Mouse (Mus musculus): ENCODE measurements around the gene Derl3. TPM values are rescaled to one million over a fixed set of nuclear protein-coding genes. Genes with fewer than 3 reads are reported as not detected.

Gene Derl3
- polyA plus RNA-seq, 1 experiment from 2014 or later: 1.2 TPM

DNA sequence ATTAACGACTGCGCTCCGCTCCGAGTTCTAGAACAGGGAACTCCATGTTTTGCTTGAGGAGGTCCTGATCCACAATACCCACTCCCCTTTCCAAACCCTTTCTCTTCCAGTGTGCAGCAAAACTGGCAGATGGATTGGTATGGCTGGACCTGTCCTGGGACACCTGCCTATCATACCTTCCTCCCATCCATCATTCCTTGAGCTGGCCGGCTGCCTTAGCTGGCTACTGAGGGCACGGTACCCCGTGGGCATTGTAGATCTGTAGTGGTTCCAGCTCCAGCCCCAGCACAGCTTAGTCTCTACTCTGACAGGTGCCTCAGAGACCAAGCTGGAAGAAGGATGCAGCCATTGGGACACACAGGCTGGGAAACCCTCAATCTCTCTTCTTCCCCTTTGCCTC is 38.1 kb downstream of the Derl3 start:
- Histone ChIP-seq H3K4me3 (replicated peaks; ENCODE audit: low read depth, low read length) (peak overlapping the region; percentile 50), H3K4me1 (ENCODE audit: control insufficient read depth, insufficient read depth, low read length) (peaks cover 34% of the 10 kb centered on the region), H3K9me3 (ENCODE audit: control insufficient read depth, low read length) (no peaks in the 10 kb centered on the region), H3K27me3 (ENCODE audit: control insufficient read depth, insufficient read depth, low read length) (peaks cover 10% of the 10 kb centered on the region), H3K9ac (replicated peaks; ENCODE audit: low read length) (no peak overlapping the region; the same call in 1 of the 2 replicates), H3K27ac (replicated peaks; ENCODE audit: low read depth, low read length) (no peak overlapping the region), H3K36me3 (ENCODE audit: control insufficient read depth, insufficient read depth, low read length) (peaks cover 9% of the 10 kb centered on the region; the same call in 1 of the 2 replicates), H3K4me2 (ENCODE audit: low read length) (peak overlapping the region; percentile 95)
- ATAC-seq (ENCODE audit: low FRiP score, low TSS enrichment) (no peak), DNase-seq (no peak)
- 29% methylated on average over 7 of the region's 7 CpGs for WGBS

DNA sequence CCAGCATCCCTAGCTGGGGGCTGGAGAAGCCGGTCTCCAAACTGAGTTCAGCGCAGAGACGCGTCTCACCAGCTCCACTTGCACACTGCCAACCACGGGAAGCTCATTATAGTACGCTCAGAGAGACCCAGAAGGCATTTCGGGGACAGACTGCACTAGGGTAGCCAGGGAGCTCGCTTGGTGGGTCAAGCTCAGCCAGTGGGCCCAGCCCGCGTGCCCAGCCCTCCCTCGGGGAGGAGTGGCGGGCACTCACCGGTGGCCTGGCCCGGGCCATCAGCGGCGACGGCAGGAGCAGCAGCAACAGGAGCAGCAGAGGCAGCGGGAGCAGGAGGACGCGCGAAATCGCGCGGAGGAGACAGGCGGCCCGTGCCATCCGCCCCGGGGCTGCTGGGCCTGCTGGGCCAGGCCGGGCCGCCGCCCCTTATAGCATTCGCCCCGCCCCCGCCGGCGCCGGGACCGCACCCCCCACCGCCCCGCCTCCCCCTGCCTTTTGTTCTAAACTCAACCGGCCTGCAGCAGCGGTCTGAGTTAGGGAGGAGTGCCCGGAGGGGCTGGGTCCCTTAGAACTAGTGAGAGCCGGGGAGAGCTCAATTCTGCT is 39.0 kb downstream of the Derl3 start:
- Histone ChIP-seq H3K27me3 (ENCODE audit: control insufficient read depth, insufficient read depth, low read length) (peaks cover 14% of the 10 kb centered on the region), H3K4me3 (replicated peaks; ENCODE audit: low read depth, low read length) (peak overlapping the region; percentile 50), H3K9ac (replicated peaks; ENCODE audit: low read length) (peak overlapping the region; percentile 79), H3K9me3 (ENCODE audit: control insufficient read depth, low read length) (no peaks in the 10 kb centered on the region), H3K4me1 (ENCODE audit: control insufficient read depth, insufficient read depth, low read length) (peaks cover 34% of the 10 kb centered on the region), H3K4me2 (ENCODE audit: low read length) (peak overlapping the region; percentile 95), H3K36me3 (ENCODE audit: control insufficient read depth, insufficient read depth, low read length) (0 out of 2 replicates have a peak, but pooled peaks cover 3% of the 10 kb centered on the region), H3K27ac (replicated peaks; ENCODE audit: low read depth, low read length) (0 out of 2 replicates have a peak overlapping the region, but pooled peaks have one; percentile 45)
- DNase-seq (peak; percentile 75), ATAC-seq (ENCODE audit: low FRiP score, low TSS enrichment) (peak; percentile 65; the same call in 1 of the 2 replicates)
- WGBS: 1% methylated on average over 41 of the region's 44 CpGs

DNA sequence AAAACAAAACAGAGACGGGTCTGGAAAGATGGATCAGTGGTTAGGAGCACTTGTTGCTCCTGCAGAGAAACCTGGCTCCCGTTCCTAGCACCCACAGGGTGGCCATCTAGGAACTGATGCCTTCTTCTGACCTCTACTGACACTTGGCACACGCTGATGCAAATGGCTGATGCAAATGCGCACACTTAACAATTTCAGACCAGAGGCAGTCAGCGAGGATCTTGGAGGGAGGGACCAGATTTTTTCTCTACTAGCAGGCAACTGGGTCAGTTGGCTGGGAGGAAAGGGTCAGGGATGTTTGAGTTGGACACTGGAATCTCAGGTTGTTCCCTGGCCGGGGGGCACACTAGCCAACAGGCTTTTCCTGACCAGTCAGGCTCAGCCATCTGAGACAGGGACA is 39.7 kb downstream of the Derl3 start, which contains the start of gene Chchd10:
Gene Chchd10, plus strand, starts transcription at position 240 of the 400 bp plus-strand sequence.
- peak within 1 kb of the TSS; percentile 50 for H3K4me3 ChIP-seq (replicated peaks; ENCODE audit: low read depth, low read length)
- H3K4me2 ChIP-seq (ENCODE audit: low read length): peak within 1 kb of the TSS; percentile 95
- H3K9me3 ChIP-seq (ENCODE audit: control insufficient read depth, low read length): no peaks in the 10 kb centered on the region
- 0 out of 2 replicates have a peak within 1 kb of the TSS, but pooled peaks have one; percentile 45 for H3K27ac ChIP-seq (replicated peaks; ENCODE audit: low read depth, low read length)
- H3K27me3 ChIP-seq (ENCODE audit: control insufficient read depth, insufficient read depth, low read length): peaks cover 14% of the 10 kb centered on the region
- H3K4me1 ChIP-seq (ENCODE audit: control insufficient read depth, insufficient read depth, low read length): peaks cover 34% of the 10 kb centered on the region
- ATAC-seq (ENCODE audit: low FRiP score, low TSS enrichment): no peak
- H3K36me3 ChIP-seq (ENCODE audit: control insufficient read depth, insufficient read depth, low read length): no peaks in the 10 kb centered on the region
- H3K9ac ChIP-seq (replicated peaks; ENCODE audit: low read length): peak within 1 kb of the TSS; percentile 79
- WGBS: 26% methylated on average over 6 of the region's 6 CpGs
- no peak for DNase-seq

DNA sequence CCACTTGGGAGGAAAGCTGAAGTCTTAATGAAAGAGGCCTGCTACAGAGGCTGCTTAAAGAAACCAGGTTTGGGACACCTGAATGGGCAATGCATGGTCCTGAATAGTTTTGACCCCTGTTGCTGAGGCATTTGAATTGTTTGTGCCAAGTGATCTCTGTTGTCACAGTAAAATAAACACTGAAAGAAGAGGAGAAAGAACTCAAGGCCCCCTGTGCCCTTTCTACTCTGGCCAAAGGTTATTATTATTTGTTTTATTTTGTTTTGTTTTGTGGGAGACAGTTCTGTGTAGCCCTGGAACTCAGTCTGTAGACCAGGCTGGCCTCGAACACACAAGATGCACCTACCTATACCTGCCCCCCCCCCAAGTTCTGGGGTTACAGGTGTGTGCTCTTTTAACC is 41.8 kb downstream of the Derl3 start:
- Histone ChIP-seq H3K4me3 (replicated peaks; ENCODE audit: low read depth, low read length) (no peak overlapping the region), H3K4me1 (ENCODE audit: control insufficient read depth, insufficient read depth, low read length) (peaks cover 34% of the 10 kb centered on the region)
- 90% methylated on average over 1 of the region's 1 CpGs for WGBS

DNA sequence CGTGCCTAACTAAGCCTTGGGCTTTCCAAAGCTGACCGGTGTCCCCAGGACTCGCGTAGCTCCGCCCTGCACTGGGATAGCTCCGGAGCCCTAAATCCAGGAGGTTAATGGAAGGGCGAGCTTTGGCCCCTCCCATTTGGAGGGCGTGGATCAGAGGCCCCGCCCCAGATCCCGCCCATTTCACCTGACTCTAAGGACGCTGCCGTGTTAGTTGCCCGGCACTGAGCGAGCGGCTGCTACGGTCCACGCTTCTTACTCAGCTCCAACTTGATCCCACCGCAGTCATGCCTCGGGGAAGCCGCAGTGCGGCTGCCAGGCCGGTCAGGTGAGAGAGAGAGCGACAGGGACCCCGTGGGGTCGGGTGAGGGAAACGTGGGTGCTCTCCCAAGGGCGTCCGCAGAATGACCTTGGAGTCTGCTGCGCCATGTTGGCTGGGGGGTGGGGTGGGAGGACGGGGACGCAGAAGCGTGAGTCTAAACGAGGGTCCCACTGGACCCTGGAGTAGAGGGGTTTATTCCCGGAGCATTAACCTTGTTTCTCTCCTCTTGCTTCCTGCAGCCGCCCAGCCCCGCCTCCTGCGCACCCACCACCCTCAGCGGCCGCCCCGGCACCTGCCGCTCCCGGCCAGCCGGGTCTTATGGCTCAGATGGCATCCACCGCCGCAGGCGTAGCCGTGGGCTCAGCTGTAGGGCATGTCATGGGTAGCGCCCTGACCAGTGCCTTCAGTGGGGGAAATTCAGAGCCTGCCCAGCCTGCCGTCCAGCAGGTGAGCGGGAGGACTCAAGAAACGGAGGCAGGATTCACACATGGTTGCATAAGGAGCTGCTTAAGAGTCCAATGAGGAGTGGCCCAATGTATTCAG is 42.7 kb downstream of the Derl3 start, which contains the start of gene Mmp11:
Gene Mmp11, minus strand, starts transcription at position 817 of the 862 bp plus-strand sequence.
- H3K9me3 ChIP-seq (ENCODE audit: control insufficient read depth, low read length): no peaks in the 10 kb centered on the region
- no peak within 1 kb of the TSS for H3K27ac ChIP-seq (replicated peaks; ENCODE audit: low read depth, low read length)
- ATAC-seq (ENCODE audit: low FRiP score, low TSS enrichment) (peak; percentile 57; the same call in 1 of the 2 replicates), DNase-seq (peak; percentile 82)
- H3K9ac ChIP-seq (replicated peaks; ENCODE audit: low read length): peak within 1 kb of the TSS; percentile 57
- no peaks in the 10 kb centered on the region for H3K36me3 ChIP-seq (ENCODE audit: control insufficient read depth, insufficient read depth, low read length)
- peak within 1 kb of the TSS; percentile 50 for H3K4me3 ChIP-seq (replicated peaks; ENCODE audit: low read depth, low read length)
- H3K4me2 ChIP-seq (ENCODE audit: low read length): peak within 1 kb of the TSS; percentile 86
- under 1% methylated on average over 51 of the region's 51 CpGs for WGBS
- peaks cover 31% of the 10 kb centered on the region for H3K4me1 ChIP-seq (ENCODE audit: control insufficient read depth, insufficient read depth, low read length)
- H3K27me3 ChIP-seq (ENCODE audit: control insufficient read depth, insufficient read depth, low read length): peaks cover 14% of the 10 kb centered on the region

More for the DNA sequence above, 41.8 kb downstream of the Derl3 start:
- no peaks in the 10 kb centered on the region for H3K9me3 ChIP-seq (ENCODE audit: control insufficient read depth, low read length)
- H3K9ac ChIP-seq (replicated peaks; ENCODE audit: low read length): no peak overlapping the region; the same call in 1 of the 2 replicates
- no peaks in the 10 kb centered on the region for H3K36me3 ChIP-seq (ENCODE audit: control insufficient read depth, insufficient read depth, low read length)
- peak overlapping the region; percentile 86 for H3K4me2 ChIP-seq (ENCODE audit: low read length)
- no peak overlapping the region for H3K27ac ChIP-seq (replicated peaks; ENCODE audit: low read depth, low read length)
- ATAC-seq (ENCODE audit: low FRiP score, low TSS enrichment) (no peak), DNase-seq (no peak)
- peaks cover 14% of the 10 kb centered on the region for H3K27me3 ChIP-seq (ENCODE audit: control insufficient read depth, insufficient read depth, low read length)

DNA sequence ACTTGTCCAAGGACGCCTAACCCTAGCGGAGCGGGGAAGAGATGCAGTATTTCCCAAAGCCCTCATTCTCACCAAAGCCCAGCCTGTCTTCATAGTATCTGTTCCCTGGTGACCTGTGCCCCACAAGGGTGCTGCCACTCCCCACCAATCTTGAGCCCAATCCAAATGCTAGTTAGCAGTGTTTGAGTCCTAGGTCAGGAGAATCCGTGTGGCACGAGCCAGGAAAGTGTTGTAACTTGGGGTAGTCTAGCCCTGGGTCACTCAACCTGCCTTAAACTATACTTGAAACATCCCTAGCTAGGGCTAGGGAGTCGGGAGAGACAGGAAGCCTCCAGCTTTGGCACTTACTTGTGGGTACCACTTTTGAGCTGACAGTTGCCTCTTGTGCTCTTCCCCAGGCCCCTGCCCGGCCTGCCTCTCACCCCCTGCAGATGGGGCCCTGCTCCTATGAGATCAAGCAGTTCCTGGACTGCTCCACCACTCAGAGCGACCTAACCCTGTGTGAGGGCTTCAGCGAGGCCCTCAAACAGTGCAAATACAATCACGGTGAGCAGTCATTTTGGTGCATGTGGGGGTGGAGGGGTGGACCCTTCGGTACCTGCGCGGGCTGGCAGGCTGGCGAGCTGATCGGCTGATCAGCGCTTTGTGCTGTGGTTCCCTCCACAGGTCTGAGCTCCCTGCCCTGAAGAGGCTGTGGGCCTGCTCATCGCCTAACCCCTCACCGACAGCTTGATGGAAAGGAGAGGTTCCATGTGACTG is 43.9 kb downstream of the Derl3 start:
- H3K27ac ChIP-seq (replicated peaks; ENCODE audit: low read depth, low read length): no peak overlapping the region
- no peaks in the 10 kb centered on the region for H3K9me3 ChIP-seq (ENCODE audit: control insufficient read depth, low read length)
- no peak overlapping the region for H3K4me2 ChIP-seq (ENCODE audit: low read length)
- peaks cover 14% of the 10 kb centered on the region for H3K27me3 ChIP-seq (ENCODE audit: control insufficient read depth, insufficient read depth, low read length)
- H3K36me3 ChIP-seq (ENCODE audit: control insufficient read depth, insufficient read depth, low read length): no peaks in the 10 kb centered on the region
- no peak overlapping the region for H3K4me3 ChIP-seq (replicated peaks; ENCODE audit: low read depth, low read length)
- ATAC-seq (ENCODE audit: low FRiP score, low TSS enrichment) (no peak), DNase-seq (no peak)
- 36% methylated on average over 18 of the region's 18 CpGs for WGBS
- no peak overlapping the region for H3K9ac ChIP-seq (replicated peaks; ENCODE audit: low read length)
- H3K4me1 ChIP-seq (ENCODE audit: control insufficient read depth, insufficient read depth, low read length): peaks cover 20% of the 10 kb centered on the region

DNA sequence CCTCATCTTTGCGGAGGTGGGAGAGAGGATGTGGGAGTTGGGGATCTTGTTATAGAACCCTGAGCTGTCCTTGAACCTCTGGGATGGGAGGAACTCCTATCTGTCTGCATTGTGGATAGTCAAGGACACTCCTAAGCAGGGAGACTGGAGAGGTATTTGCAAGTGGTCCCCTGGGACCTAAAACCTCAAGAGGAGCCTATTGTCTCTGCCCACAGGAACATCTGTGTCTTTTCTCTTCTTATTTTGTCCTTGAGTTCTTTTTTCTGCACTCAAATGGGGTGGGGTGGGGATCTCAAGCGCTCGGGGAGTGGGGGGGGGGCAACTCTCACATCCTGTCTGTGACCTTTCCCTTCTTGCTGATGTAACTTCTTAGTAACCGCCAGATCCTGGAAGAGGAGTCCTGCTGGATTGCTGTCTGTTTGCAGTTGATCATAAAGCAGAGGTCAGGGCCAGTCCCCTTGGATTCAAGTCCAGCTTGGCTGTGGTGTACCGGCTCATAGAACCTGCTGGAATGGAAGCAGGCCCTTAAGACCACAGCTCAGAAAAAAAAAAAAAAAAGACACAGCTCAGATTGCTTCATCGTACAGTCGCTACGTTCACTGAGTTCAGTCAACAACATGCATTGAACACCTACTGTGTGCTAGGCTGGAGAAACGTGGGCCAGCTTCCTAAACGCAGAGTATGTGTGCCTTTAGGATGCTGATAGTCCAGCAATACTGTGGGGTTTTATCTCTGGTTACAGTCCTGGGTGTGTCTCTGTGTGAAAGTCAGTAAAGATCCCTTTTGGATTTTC is 44.8 kb downstream of the Derl3 start:
- no peak for ATAC-seq (ENCODE audit: low FRiP score, low TSS enrichment)
- DNase-seq: no peak

More for the DNA sequence above, 44.8 kb downstream of the Derl3 start:
- Histone ChIP-seq H3K4me3 (replicated peaks; ENCODE audit: low read depth, low read length) (no peak overlapping the region), H3K9ac (replicated peaks; ENCODE audit: low read length) (no peak overlapping the region), H3K36me3 (ENCODE audit: control insufficient read depth, insufficient read depth, low read length) (no peaks in the 10 kb centered on the region), H3K4me2 (ENCODE audit: low read length) (no peak overlapping the region), H3K27ac (replicated peaks; ENCODE audit: low read depth, low read length) (no peak overlapping the region), H3K27me3 (ENCODE audit: control insufficient read depth, insufficient read depth, low read length) (peaks cover 14% of the 10 kb centered on the region), H3K9me3 (ENCODE audit: control insufficient read depth, low read length) (no peaks in the 10 kb centered on the region), H3K4me1 (ENCODE audit: control insufficient read depth, insufficient read depth, low read length) (peaks cover 14% of the 10 kb centered on the region)
- 50% methylated on average over 10 of the region's 10 CpGs for WGBS

Data from midbrain, embryonic 14.5 days (tissue).